ENCODE assay signal across 9 mouse cellular contexts in genomic region chr19:24861276-24861611, GRCm38 (mm10). TPM values are rescaled to one million over a fixed set of nuclear protein-coding genes. Genes with fewer than 3 reads are reported as not detected.
DNase-seq lines count a peak whose midpoint lies in the region; ATAC-seq lines count a peak whose summit lies in the region.
"Had no signal": no experiment of that assay in that cellular context is flagged by ENCODE, and none has a peak within 500 bp of the region (broad histone marks: within the 10 kb centered on the region; RNA-seq: fewer than 3 reads in every experiment).

No protein-coding gene starts in this region.

- H3K4me2 ChIP-seq in kidney, embryonic 15.5 days, result peak overlapping the region; percentile 79
- peak overlapping the region; percentile 87 for H3K4me2 ChIP-seq in embryonic facial prominence, embryonic 11.5 days (ENCODE audit: low read depth, low read length)
- peak overlapping the region; percentile 59 for H3K4me2 ChIP-seq in hindbrain, embryonic 16.5 days (ENCODE audit: low read length)
- peak overlapping the region; percentile 54 for H3K4me2 ChIP-seq in midbrain, embryonic 15.5 days

- DNase-seq in kidney, postnatal 36 days, result no peak
- DNase-seq in embryonic facial prominence, embryonic 11.5 days (ENCODE audit: low spot score), result no peak
- no peak for DNase-seq in spleen, postnatal 10 days (ENCODE audit: low spot score in 2 of 2)
- DNase-seq in natural killer cell, adult 2 months (ENCODE audit: low spot score in 2 of 2), result no peak
- no peak for DNase-seq in right cerebral cortex, adult 2 months (ENCODE audit: low spot score in 2 of 2)

- H3K36me3 ChIP-seq in kidney, embryonic 15.5 days, result no peaks in the 10 kb centered on the region
- H3K36me3 ChIP-seq in embryonic facial prominence, embryonic 11.5 days (replicated peaks; ENCODE audit: control insufficient read depth, insufficient read depth, low read depth, low read length), result no peaks in the 10 kb centered on the region
- H3K36me3 ChIP-seq in hindbrain, embryonic 16.5 days (ENCODE audit: control insufficient read depth, insufficient read depth, low read length), result no peaks in the 10 kb centered on the region
- H3K36me3 ChIP-seq in midbrain, embryonic 15.5 days (replicated peaks), result no peaks in the 10 kb centered on the region
- H3K36me3 ChIP-seq: G1E had no signal

- H3K4me3 ChIP-seq in kidney, embryonic 15.5 days (replicated peaks), result peak overlapping the region; percentile 52
- peak overlapping the region; percentile 44 for H3K4me3 ChIP-seq in embryonic facial prominence, embryonic 11.5 days (ENCODE audit: low read depth, low read length)
- peak overlapping the region; percentile 44 for H3K4me3 ChIP-seq in hindbrain, embryonic 16.5 days (ENCODE audit: low read length)
- H3K4me3 ChIP-seq in midbrain, embryonic 15.5 days, result peak overlapping the region; percentile 29

- 10% methylated on average over 13 of the region's 13 CpGs for WGBS in kidney, embryonic 15.5 days
- 21% methylated on average over 13 of the region's 13 CpGs for WGBS in embryonic facial prominence, embryonic 11.5 days
- WGBS in hindbrain, embryonic 16.5 days, result 23% methylated on average over 10 of the region's 13 CpGs
- 18% methylated on average over 13 of the region's 13 CpGs for WGBS in midbrain, embryonic 15.5 days

- no peak overlapping the region for H3K27ac ChIP-seq in kidney, embryonic 15.5 days
- H3K27ac ChIP-seq in embryonic facial prominence, embryonic 11.5 days (replicated peaks; ENCODE audit: low read depth, low read length), result no peak overlapping the region
- no peak overlapping the region for H3K27ac ChIP-seq in hindbrain, embryonic 16.5 days (ENCODE audit: low read depth, low read length)
- H3K27ac ChIP-seq in midbrain, embryonic 15.5 days, result no peak overlapping the region

- peaks cover 12% of the 10 kb centered on the region for H3K4me1 ChIP-seq in kidney, embryonic 15.5 days
- no peaks in the 10 kb centered on the region for H3K4me1 ChIP-seq in embryonic facial prominence, embryonic 11.5 days (ENCODE audit: control insufficient read depth, insufficient read depth, low read length)
- H3K4me1 ChIP-seq in hindbrain, embryonic 16.5 days (ENCODE audit: control insufficient read depth, insufficient read depth, low read depth, low read length), result no peaks in the 10 kb centered on the region; the same call in 1 of the 2 replicates
- peaks cover 7% of the 10 kb centered on the region for H3K4me1 ChIP-seq in midbrain, embryonic 15.5 days

- H3K27me3 ChIP-seq in kidney, embryonic 15.5 days, result peaks cover 16% of the 10 kb centered on the region; the same call in 1 of the 2 replicates
- H3K27me3 ChIP-seq in embryonic facial prominence, embryonic 11.5 days (ENCODE audit: control insufficient read depth, insufficient read depth, low read length), result peaks cover 4% of the 10 kb centered on the region; the same call in 1 of the 2 replicates
- peaks cover 12% of the 10 kb centered on the region for H3K27me3 ChIP-seq in hindbrain, embryonic 16.5 days (replicated peaks; ENCODE audit: control insufficient read depth, insufficient read depth, low read length)
- peaks cover 23% of the 10 kb centered on the region for H3K27me3 ChIP-seq in midbrain, embryonic 15.5 days (replicated peaks)

- ATAC-seq in kidney, embryonic 15.5 days (replicated peaks; ENCODE audit: low FRiP score), result peak; percentile 29; the same call in 1 of the 2 replicates
- no peak for ATAC-seq in embryonic facial prominence, embryonic 11.5 days (replicated peaks; ENCODE audit: insufficient number of reproducible peaks, low FRiP score, low TSS enrichment, low read depth)
- ATAC-seq in hindbrain, embryonic 16.5 days, result peak; percentile 24; the same call in 1 of the 2 replicates
- ATAC-seq in midbrain, embryonic 15.5 days (replicated peaks), result no peak

- H3K9me3 ChIP-seq in kidney, embryonic 15.5 days (replicated peaks), result no peaks in the 10 kb centered on the region
- H3K9me3 ChIP-seq in embryonic facial prominence, embryonic 11.5 days (replicated peaks; ENCODE audit: control insufficient read depth, low read length), result no peaks in the 10 kb centered on the region
- no peaks in the 10 kb centered on the region for H3K9me3 ChIP-seq in hindbrain, embryonic 16.5 days (ENCODE audit: control insufficient read depth, low read length)
- H3K9me3 ChIP-seq in midbrain, embryonic 15.5 days, result no peaks in the 10 kb centered on the region
- H3K9me3 ChIP-seq: G1E had no signal

- H3K9ac ChIP-seq in kidney, embryonic 15.5 days, result peak overlapping the region; percentile 41
- H3K9ac ChIP-seq in embryonic facial prominence, embryonic 11.5 days (replicated peaks; ENCODE audit: low read length), result peak overlapping the region; percentile 64
- peak overlapping the region; percentile 60 for H3K9ac ChIP-seq in hindbrain, embryonic 16.5 days (ENCODE audit: low read depth, low read length)
- H3K9ac ChIP-seq in midbrain, embryonic 15.5 days, result peak overlapping the region; percentile 4; the same call in 1 of the 2 replicates

RNA-seq across cellular contexts. Expression of gene Pgm5, which starts 0.4 kb away (rescaled TPM):
- polyA plus RNA-seq in kidney, embryonic 15.5 days (2015; fragmentation: Nextera tagmentation; extraction: Ambion mirVana), result 2.0 and 2.8 TPM in 2 replicates
- polyA plus RNA-seq in embryonic facial prominence, embryonic 11.5 days (2014; fragmentation: Nextera tagmentation; extraction: Ambion mirVana), result 1.3 and 2.2 TPM in 2 replicates
- polyA plus RNA-seq in hindbrain, embryonic 16.5 days (2015; fragmentation: Nextera tagmentation; extraction: Ambion mirVana), result 1.3 and 1.7 TPM in 2 replicates
- polyA plus RNA-seq in midbrain, embryonic 15.5 days (2015; fragmentation: Nextera tagmentation; extraction: Ambion mirVana), result 0.44 and 0.74 TPM in 2 replicates
- polyA plus RNA-seq: G1E had no signal

RNA-seq across cellular contexts. Expression of gene Gm10053, which starts 14.2 kb away (rescaled TPM):
- 279 and 310 TPM in 2 replicates for polyA plus RNA-seq in kidney, embryonic 15.5 days (2015; fragmentation: Nextera tagmentation; extraction: Ambion mirVana)
- polyA plus RNA-seq in embryonic facial prominence, embryonic 11.5 days (2014; fragmentation: Nextera tagmentation; extraction: Ambion mirVana), result 266 and 271 TPM in 2 replicates
- 292 and 322 TPM in 2 replicates for polyA plus RNA-seq in hindbrain, embryonic 16.5 days (2015; fragmentation: Nextera tagmentation; extraction: Ambion mirVana)
- polyA plus RNA-seq in midbrain, embryonic 15.5 days (2015; fragmentation: Nextera tagmentation; extraction: Ambion mirVana), result 234 and 246 TPM in 2 replicates

RNA-seq across cellular contexts. Expression of gene Foxd4, which starts 39.8 kb away (rescaled TPM):
- not detected in 2 replicates for polyA plus RNA-seq in kidney, embryonic 15.5 days (2015; fragmentation: Nextera tagmentation; extraction: Ambion mirVana)
- not detected in 2 replicates for polyA plus RNA-seq in embryonic facial prominence, embryonic 11.5 days (2014; fragmentation: Nextera tagmentation; extraction: Ambion mirVana)
- polyA plus RNA-seq in hindbrain, embryonic 16.5 days (2015; fragmentation: Nextera tagmentation; extraction: Ambion mirVana), result 0.27 TPM in 1 of 2 replicates, not detected in the other
- 0.17 TPM in 1 of 2 replicates, not detected in the other for polyA plus RNA-seq in midbrain, embryonic 15.5 days (2015; fragmentation: Nextera tagmentation; extraction: Ambion mirVana)
- polyA plus RNA-seq: G1E had no signal

Comparison
In these comparisons a context has a peak if more than half of its experiments do, and no peak if none do; other contexts are left out.
1. ATAC-seq: peak in kidney, embryonic 15.5 days (single experiment) and hindbrain, embryonic 16.5 days (single experiment); none in embryonic facial prominence, embryonic 11.5 days (single experiment) and midbrain, embryonic 15.5 days (single experiment).
2. H3K9ac ChIP-seq: peak in every context shown above with its lines; median percentile 64 in embryonic facial prominence, embryonic 11.5 days; 60 in hindbrain, embryonic 16.5 days; 41 in kidney, embryonic 15.5 days; 4 in midbrain, embryonic 15.5 days.
3. Peak in every context shown above with its lines, with median percentiles within 50 percentile points of each other: H3K4me2 ChIP-seq and H3K4me3 ChIP-seq.